Mouse (Mus musculus): ENCODE measurements around the gene Dst.
"Not testable (repeated sequence)": the region's sequence is repeated elsewhere in the genome, so short reads cannot be mapped to it uniquely, and the experiment has no call there.

Dst gene

GRCm38 (mm10) chr1:34040901-34041721 lies 133.1 kb downstream of the Dst start:
- in situ Hi-C loops (cut with MboI; ENCODE audit: low pct_unique_long_range_greater_than_20kb in 1 of 2, low sequenced_read_pairs in 2 of 2, unreplicated experiment in 1 of 2): no loop called here

- in situ Hi-C loops (cut with MboI; ENCODE audit: low pct_unique_long_range_greater_than_20kb in 1 of 2, low sequenced_read_pairs in 2 of 2, unreplicated experiment in 1 of 2): no loop called here
These were observed 134.3 kb downstream of the Dst start for GRCm38 (mm10) chr1:34042299-34042698.

- in situ Hi-C loops (cut with MboI; ENCODE audit: low pct_unique_long_range_greater_than_20kb in 1 of 2, low sequenced_read_pairs in 2 of 2, unreplicated experiment in 1 of 2): no loop called here
These were observed 135.3 kb downstream of the Dst start for GRCm38 (mm10) chr1:34043327-34043726.

GRCm38 (mm10) chr1:34043836-34044550 lies 136.0 kb downstream of the Dst start:
- in situ Hi-C loops (cut with MboI; ENCODE audit: low pct_unique_long_range_greater_than_20kb in 1 of 2, low sequenced_read_pairs in 2 of 2, unreplicated experiment in 1 of 2): no loop called here

GRCm38 (mm10) chr1:34044675-34045074 lies 136.7 kb downstream of the Dst start:
- in situ Hi-C loops (cut with MboI; ENCODE audit: low pct_unique_long_range_greater_than_20kb in 1 of 2, low sequenced_read_pairs in 2 of 2, unreplicated experiment in 1 of 2): no loop called here

- in situ Hi-C loops (cut with MboI; ENCODE audit: low pct_unique_long_range_greater_than_20kb in 1 of 2, low sequenced_read_pairs in 2 of 2, unreplicated experiment in 1 of 2): no loop called here
These were observed 139.3 kb downstream of the Dst start for GRCm38 (mm10) chr1:34047285-34047684.

GRCm38 (mm10) chr1:34051251-34051650 lies 143.2 kb downstream of the Dst start:
- in situ Hi-C loops (cut with MboI; ENCODE audit: low pct_unique_long_range_greater_than_20kb in 1 of 2, low sequenced_read_pairs in 2 of 2, unreplicated experiment in 1 of 2): no loop called here

DNA sequence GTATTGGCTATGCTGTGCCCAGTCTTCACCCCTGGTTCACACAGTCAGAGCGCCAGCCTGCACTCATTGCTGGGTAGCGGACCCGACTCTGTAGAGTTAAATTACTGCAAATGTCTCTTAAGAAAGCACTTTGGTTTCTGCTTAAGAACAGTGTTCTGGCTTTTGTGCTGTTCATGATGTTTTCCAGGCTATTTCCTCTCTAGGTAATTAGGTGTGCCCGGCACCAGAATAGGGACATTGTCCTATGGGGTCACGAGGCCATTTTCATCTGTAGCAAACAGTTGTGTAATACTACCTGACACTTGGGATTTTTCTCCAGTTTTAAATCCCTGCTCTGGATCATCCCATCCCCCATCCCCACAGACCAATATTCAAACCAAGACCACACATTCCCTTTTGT lies 144.4 kb downstream of the Dst start:
- in situ Hi-C loops (cut with MboI; ENCODE audit: low pct_unique_long_range_greater_than_20kb in 1 of 2, low sequenced_read_pairs in 2 of 2, unreplicated experiment in 1 of 2): no loop called here

DNA sequence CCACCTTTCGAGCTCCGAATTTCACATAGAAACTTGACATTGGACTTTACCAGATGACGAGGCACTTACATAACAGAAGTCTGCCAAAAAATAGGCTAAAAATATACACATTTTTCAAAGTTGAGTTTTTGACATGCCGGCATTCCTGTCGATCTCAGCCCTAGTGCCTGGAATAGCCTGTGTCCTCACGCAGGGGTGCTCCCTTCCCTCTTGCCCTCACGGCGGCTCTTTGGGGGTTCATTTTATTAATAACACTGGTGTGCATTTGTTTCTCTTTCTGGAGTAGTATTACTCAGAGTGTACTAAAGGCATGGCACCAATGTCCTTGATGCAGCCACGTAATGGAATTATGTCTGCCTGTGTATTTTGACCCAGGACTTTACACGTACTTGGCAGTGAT lies 146.9 kb downstream of the Dst start:
- in situ Hi-C loops (cut with MboI; ENCODE audit: low pct_unique_long_range_greater_than_20kb in 1 of 2, low sequenced_read_pairs in 2 of 2, unreplicated experiment in 1 of 2): no loop called here

DNA sequence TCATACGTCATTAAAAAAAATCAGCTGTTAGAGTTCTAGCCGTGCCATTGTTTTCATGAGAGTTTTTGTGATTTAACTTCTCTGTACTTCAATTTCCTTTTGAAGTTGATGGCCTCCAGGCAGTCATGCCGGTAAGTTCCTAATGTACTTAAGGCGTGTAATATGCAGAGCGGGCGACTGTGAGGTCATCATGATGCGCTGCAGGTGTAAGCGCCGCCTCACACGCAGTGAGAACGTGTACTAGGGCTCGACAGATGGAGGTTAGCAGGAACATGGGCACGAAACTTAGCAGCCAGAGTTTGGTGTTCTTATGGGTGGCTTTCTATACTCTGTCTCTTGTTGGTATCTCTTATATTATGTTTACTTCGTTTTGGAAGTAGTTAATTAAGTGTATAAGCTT lies 148.6 kb downstream of the Dst start:
- in situ Hi-C loops (cut with MboI; ENCODE audit: low pct_unique_long_range_greater_than_20kb in 1 of 2, low sequenced_read_pairs in 2 of 2, unreplicated experiment in 1 of 2): no loop called here

DNA sequence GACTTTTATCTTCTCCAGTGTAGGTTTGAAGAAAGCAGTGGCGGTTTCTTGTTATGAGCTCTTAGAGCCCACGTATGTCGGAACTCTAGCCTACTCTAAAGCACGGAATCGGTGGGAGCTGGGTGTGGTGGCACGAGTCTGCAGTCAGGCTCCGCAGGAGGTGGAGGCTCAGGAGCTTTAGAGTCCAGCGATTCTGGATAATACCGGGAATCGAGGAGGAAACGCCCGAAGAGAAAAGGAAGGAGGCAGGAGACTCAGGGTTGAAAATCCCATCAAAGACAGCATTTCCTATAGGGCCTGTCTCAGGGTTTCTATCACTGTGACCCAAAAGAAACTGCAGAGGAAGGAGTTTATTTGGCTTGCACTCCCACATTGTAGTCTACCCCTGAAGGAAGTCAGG lies 151.2 kb downstream of the Dst start:
- in situ Hi-C loops (cut with MboI; ENCODE audit: low pct_unique_long_range_greater_than_20kb in 1 of 2, low sequenced_read_pairs in 2 of 2, unreplicated experiment in 1 of 2): no loop called here

DNA sequence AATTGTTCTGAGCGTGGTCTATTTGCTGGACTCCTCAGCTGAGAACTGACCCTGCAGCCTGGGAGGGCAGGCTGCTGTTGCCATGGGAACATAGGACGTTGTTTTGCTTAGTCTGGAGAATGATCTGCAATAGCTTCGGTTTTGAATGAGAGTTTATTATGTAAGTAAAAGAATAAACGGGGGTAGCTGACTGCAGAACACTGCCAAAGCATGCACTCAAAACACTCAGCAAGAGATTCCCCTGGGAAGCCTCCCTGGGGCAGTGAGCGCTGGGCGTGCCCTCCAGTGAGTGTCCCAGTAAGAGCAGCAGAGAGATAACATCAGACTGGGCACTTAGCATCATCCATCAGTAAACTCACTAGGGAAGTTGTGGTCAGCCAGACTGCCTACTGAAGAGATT lies 152.4 kb downstream of the Dst start:
- in situ Hi-C loops (cut with MboI; ENCODE audit: low pct_unique_long_range_greater_than_20kb in 1 of 2, low sequenced_read_pairs in 2 of 2, unreplicated experiment in 1 of 2): no loop called here

DNA sequence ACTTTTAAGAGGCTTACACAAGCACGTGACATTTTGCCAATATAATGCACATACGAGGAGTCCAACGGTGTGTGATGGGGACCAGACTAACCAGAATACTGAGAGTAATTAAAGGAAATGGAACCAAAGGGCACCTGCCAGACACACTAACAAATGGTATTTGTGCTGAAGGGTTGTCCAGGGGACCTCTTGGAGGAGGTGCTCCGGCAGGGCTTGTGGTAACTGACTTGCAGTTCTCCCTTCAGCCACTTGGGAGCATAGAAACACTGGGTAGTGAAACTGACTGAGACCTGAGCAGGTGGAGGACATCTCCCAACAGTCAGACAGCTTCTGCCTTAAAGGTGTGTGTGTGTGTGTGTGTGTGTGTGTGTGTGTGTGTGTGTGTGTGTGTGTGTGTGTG lies 153.1 kb downstream of the Dst start:
- in situ Hi-C loops (cut with MboI; ENCODE audit: low pct_unique_long_range_greater_than_20kb in 1 of 2, low sequenced_read_pairs in 2 of 2, unreplicated experiment in 1 of 2): no loop called here

DNA sequence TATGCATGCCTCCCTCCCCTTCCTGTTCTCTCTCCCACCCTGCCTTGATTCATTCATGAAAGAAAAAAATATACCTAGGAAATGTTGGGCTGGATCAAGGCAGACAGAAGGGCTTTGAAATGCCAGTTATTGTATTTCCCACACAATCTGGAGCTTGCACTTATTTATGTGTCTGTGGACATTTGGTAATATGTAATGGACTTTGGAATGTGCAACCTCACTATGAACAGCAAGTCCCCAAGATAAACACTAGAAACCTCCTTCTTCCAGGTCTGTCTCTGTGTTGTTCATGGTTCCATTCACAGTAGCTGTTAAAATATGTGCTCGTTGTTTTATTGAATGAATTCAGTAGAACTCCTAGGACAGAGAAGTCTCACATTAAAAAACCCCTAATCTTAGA lies 153.8 kb downstream of the Dst start:
- in situ Hi-C loops (cut with MboI; ENCODE audit: low pct_unique_long_range_greater_than_20kb in 1 of 2, low sequenced_read_pairs in 2 of 2, unreplicated experiment in 1 of 2): no loop called here

DNA sequence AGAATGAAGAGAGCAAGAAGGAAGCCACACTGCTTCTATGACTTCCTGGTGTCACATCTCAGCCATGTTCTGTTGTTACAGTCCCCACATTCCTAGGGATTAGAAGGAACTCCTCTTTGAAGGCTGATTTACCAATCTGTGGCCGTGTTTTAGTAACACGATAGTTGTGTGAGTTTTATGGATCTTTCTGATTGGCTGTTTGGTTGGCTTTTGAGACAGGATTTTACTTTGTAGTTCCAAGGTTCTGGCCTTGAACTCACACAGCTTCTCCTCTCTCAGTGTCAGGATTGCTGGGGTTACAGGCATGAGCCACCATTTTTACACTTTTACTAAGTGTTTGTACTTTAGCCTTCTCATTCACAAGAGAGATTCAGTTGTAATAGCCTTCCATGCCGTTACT lies 155.9 kb downstream of the Dst start:
- in situ Hi-C loops (cut with MboI; ENCODE audit: low pct_unique_long_range_greater_than_20kb in 1 of 2, low sequenced_read_pairs in 2 of 2, unreplicated experiment in 1 of 2): no loop called here

- in situ Hi-C loops (cut with MboI; ENCODE audit: low pct_unique_long_range_greater_than_20kb in 1 of 2, low sequenced_read_pairs in 2 of 2, unreplicated experiment in 1 of 2): no loop called here
These were observed 157.6 kb downstream of the Dst start for GRCm38 (mm10) chr1:34065551-34066048.

GRCm38 (mm10) chr1:34066401-34066800 lies 158.4 kb downstream of the Dst start:
- in situ Hi-C loops (cut with MboI; ENCODE audit: low pct_unique_long_range_greater_than_20kb in 1 of 2, low sequenced_read_pairs in 2 of 2, unreplicated experiment in 1 of 2): not testable (repeated sequence)

GRCm38 (mm10) chr1:34068341-34068740 lies 160.3 kb downstream of the Dst start:
- in situ Hi-C loops (cut with MboI; ENCODE audit: low pct_unique_long_range_greater_than_20kb in 1 of 2, low sequenced_read_pairs in 2 of 2, unreplicated experiment in 1 of 2): no loop called here

DNA sequence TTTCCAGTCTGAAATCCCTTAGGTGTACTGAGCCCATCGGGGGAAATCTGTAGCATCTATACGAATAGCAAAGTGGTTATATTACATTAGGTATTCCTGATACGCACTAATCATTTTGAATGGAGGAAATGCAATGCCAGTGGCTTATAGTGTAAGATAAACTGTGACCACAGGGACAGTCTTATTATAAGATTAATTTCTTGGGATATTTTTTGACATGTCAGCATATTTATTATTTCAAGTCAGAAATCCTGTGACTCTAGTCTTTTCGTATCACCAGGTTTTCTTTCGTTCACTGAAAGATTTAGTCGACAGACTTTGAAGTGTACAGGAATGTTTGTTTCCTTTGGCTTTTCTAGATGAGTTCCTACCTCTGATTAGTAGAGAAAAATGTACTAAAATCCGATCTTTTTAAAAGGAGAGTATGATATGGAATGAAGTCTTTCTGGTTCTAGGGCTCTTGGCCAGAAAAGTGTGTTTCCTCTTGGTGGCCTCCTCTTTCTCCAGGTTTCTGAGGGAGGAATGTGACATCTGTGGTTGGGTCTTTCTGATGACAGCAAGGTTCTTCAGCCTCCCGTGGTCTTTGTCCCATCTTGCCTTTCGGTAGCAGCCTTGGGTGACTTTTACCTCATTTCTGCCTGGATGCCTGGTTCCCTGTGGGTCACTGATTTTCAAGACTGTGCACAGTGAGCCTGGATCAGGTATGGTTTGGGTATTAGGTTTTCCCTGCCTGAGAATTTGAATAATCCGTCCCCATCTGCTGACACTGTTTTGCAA lies 161.7 kb downstream of the Dst start:
- in situ Hi-C loops (cut with MboI; ENCODE audit: low pct_unique_long_range_greater_than_20kb in 1 of 2, low sequenced_read_pairs in 2 of 2, unreplicated experiment in 1 of 2): loop anchor here in 1 of 2 experiments (5.0 kb wide), 1 partner anchor 38 kb away; no protein-coding TSS in a partner anchor

Measured in mouse embryonic stem cell (cell line).